Mouse (Mus musculus): Measurements from ENCODE around the gene Ptch1. TPM values are rescaled to one million over a fixed set of nuclear protein-coding genes. Genes with fewer than 3 reads are reported as not detected.
A peak's percentile ranks its signal among the peaks of the same experiment; 100 is the strongest.

Gene Ptch1
- total and polyA plus RNA-seq, 3 experiments, result 11.9 to 56.7 (median 40.8) TPM

- DNase-seq (ENCODE audit: low spot score) (no peak), ATAC-seq (ENCODE audit: extremely low read depth, insufficient number of reproducible peaks, low FRiP score, poor library complexity, severe bottlenecking) (no peak)
- Histone ChIP-seq H3K27me3 (ENCODE audit: insufficient read depth, low read length) (peaks cover 40% of the 10 kb centered on the region), H3K4me1 (ENCODE audit: insufficient read depth, low read depth, low read length) (peaks cover 25% of the 10 kb centered on the region), H3K4me3 (ENCODE audit: low read depth, low read length) (no peak overlapping the region), H3K9me3 (replicated peaks) (peaks cover 7% of the 10 kb centered on the region; the same call in 1 of the 2 replicates), H3K36me3 (replicated peaks) (no peaks in the 10 kb centered on the region)
- TF ChIP-seq TAL1 (conservative IDR thresholded peaks at IDR 0.05; ENCODE audit: low read depth, low read length) (no peak), GATA1 (IDR thresholded peaks at IDR 0.05; ENCODE audit: borderline replicate concordance, low read length) (no peak), CTCF (IDR thresholded peaks at IDR 0.05; ENCODE audit: low read depth, low read length) (no peak), POLR2AphosphoS5 (IDR thresholded peaks at IDR 0.05; ENCODE audit: insufficient replicate concordance, low read depth, low read length) (no peak)
These were observed 4.5 kb downstream of the Ptch1 start for GRCm38 (mm10) chr13:63568741-63569395.

GRCm38 (mm10) chr13:63568306-63568705 is 5.1 kb downstream of the Ptch1 start:
- DNase-seq (ENCODE audit: low spot score) (no peak), ATAC-seq (ENCODE audit: extremely low read depth, insufficient number of reproducible peaks, low FRiP score, poor library complexity, severe bottlenecking) (no peak)
- H3K4me1 ChIP-seq (ENCODE audit: insufficient read depth, low read depth, low read length), result peaks cover 29% of the 10 kb centered on the region
- peak overlapping the region; percentile 85 for H3K4me3 ChIP-seq (ENCODE audit: low read depth, low read length)
- H3K9me3 ChIP-seq (replicated peaks), result peaks cover 7% of the 10 kb centered on the region; the same call in 1 of the 2 replicates
- TF ChIP-seq TAL1 (conservative IDR thresholded peaks at IDR 0.05; ENCODE audit: low read depth, low read length), result no peak
- H3K36me3 ChIP-seq (replicated peaks), result no peaks in the 10 kb centered on the region
- H3K27me3 ChIP-seq (ENCODE audit: insufficient read depth, low read length), result peaks cover 34% of the 10 kb centered on the region

- peaks cover 5% of the 10 kb centered on the region; the same call in 1 of the 2 replicates for H3K9me3 ChIP-seq (replicated peaks)
- H3K36me3 ChIP-seq (replicated peaks), result no peaks in the 10 kb centered on the region
- ATAC-seq (ENCODE audit: extremely low read depth, insufficient number of reproducible peaks, low FRiP score, poor library complexity, severe bottlenecking) (peak; percentile 69), DNase-seq (ENCODE audit: low spot score) (peak; percentile 93)
- H3K27me3 ChIP-seq (ENCODE audit: insufficient read depth, low read length), result peaks cover 30% of the 10 kb centered on the region
- TF ChIP-seq POLR2AphosphoS5 (IDR thresholded peaks at IDR 0.05; ENCODE audit: insufficient replicate concordance, low read depth, low read length) (no peak), TAL1 (conservative IDR thresholded peaks at IDR 0.05; ENCODE audit: low read depth, low read length) (no peak), CTCF (IDR thresholded peaks at IDR 0.05; ENCODE audit: low read depth, low read length) (no peak), GATA1 (IDR thresholded peaks at IDR 0.05; ENCODE audit: borderline replicate concordance, low read length) (no peak), GATA2 (IDR thresholded peaks at IDR 0.05; ENCODE audit: borderline replicate concordance, low read depth, low read length) (no peak)
- H3K4me1 ChIP-seq (ENCODE audit: insufficient read depth, low read depth, low read length), result peaks cover 29% of the 10 kb centered on the region
- peak overlapping the region; percentile 85 for H3K4me3 ChIP-seq (ENCODE audit: low read depth, low read length)
These were observed 5.6 kb downstream of the Ptch1 start for GRCm38 (mm10) chr13:63567677-63568293.

GRCm38 (mm10) chr13:63566018-63567015 is 7.1 kb downstream of the Ptch1 start:
- Histone ChIP-seq H3K9me3 (replicated peaks) (no peaks in the 10 kb centered on the region), H3K27me3 (ENCODE audit: insufficient read depth, low read length) (peaks cover 17% of the 10 kb centered on the region; the same call in 1 of the 2 replicates), H3K36me3 (replicated peaks) (peaks cover 6% of the 10 kb centered on the region), H3K4me3 (ENCODE audit: low read depth, low read length) (peak overlapping the region; percentile 88), H3K4me1 (ENCODE audit: insufficient read depth, low read depth, low read length) (peaks cover 36% of the 10 kb centered on the region)
- TF ChIP-seq GATA2 (IDR thresholded peaks at IDR 0.05; ENCODE audit: borderline replicate concordance, low read depth, low read length), result no peak
- TF ChIP-seq TAL1 (conservative IDR thresholded peaks at IDR 0.05; ENCODE audit: low read depth, low read length), result no peak
- TF ChIP-seq CTCF (IDR thresholded peaks at IDR 0.05; ENCODE audit: low read depth, low read length), result no peak
- no peak for TF ChIP-seq POLR2AphosphoS5 (IDR thresholded peaks at IDR 0.05; ENCODE audit: insufficient replicate concordance, low read depth, low read length)
- no peak for TF ChIP-seq GATA1 (IDR thresholded peaks at IDR 0.05; ENCODE audit: borderline replicate concordance, low read length)
- ATAC-seq (ENCODE audit: extremely low read depth, insufficient number of reproducible peaks, low FRiP score, poor library complexity, severe bottlenecking) (peak; percentile 62), DNase-seq (ENCODE audit: low spot score) (peak; percentile 86)

- Histone ChIP-seq H3K4me3 (ENCODE audit: low read depth, low read length) (peak overlapping the region; percentile 88), H3K36me3 (replicated peaks) (peaks cover 15% of the 10 kb centered on the region), H3K4me1 (ENCODE audit: insufficient read depth, low read depth, low read length) (peaks cover 44% of the 10 kb centered on the region), H3K27me3 (ENCODE audit: insufficient read depth, low read length) (peaks cover 10% of the 10 kb centered on the region; the same call in 1 of the 2 replicates), H3K9me3 (replicated peaks) (no peaks in the 10 kb centered on the region)
- no peak for ATAC-seq (ENCODE audit: extremely low read depth, insufficient number of reproducible peaks, low FRiP score, poor library complexity, severe bottlenecking)
- peak; percentile 22 for DNase-seq (ENCODE audit: low spot score)
- TF ChIP-seq TAL1 (conservative IDR thresholded peaks at IDR 0.05; ENCODE audit: low read depth, low read length), result no peak
- TF ChIP-seq POLR2AphosphoS5 (IDR thresholded peaks at IDR 0.05; ENCODE audit: insufficient replicate concordance, low read depth, low read length), result no peak
- TF ChIP-seq GATA2 (IDR thresholded peaks at IDR 0.05; ENCODE audit: borderline replicate concordance, low read depth, low read length), result no peak
- no peak for TF ChIP-seq CTCF (IDR thresholded peaks at IDR 0.05; ENCODE audit: low read depth, low read length)
- no peak for TF ChIP-seq GATA1 (IDR thresholded peaks at IDR 0.05; ENCODE audit: borderline replicate concordance, low read length)
These were observed 7.9 kb downstream of the Ptch1 start for GRCm38 (mm10) chr13:63565320-63566017.

All from G1E (cell line).